Mouse (Mus musculus) kidney, adult 18-20 months (tissue): Measurements from ENCODE around the gene Ak8.
A peak's percentile ranks its signal among the peaks of the same experiment; 100 is the strongest.

Source experiments
- DNase-seq: peaks from one replicate; pipeline ENCODE4 v3.0.0; 2021

Gene Ak8

DNA sequence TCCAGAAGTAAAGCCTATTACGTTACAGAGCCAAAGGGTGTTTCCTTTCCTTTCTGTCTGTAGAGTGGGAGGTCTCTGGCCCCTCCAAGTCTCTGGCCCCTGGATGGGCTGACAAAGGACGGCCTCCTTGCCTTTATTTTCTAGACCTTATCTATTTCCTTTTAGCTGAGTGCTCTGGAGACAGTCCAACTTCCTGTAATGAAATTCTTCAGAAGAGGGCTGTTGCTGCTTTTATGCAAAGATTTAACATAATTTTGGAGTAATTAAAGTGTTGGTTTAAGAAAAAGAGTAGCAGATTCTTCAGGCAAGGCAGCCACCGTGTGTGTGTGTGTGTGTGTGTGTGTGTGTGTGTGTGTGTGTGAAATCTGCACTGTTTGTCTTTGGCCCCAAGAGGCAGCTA, 98.4 kb downstream of the Ak8 start:
- no peak for DNase-seq

DNA sequence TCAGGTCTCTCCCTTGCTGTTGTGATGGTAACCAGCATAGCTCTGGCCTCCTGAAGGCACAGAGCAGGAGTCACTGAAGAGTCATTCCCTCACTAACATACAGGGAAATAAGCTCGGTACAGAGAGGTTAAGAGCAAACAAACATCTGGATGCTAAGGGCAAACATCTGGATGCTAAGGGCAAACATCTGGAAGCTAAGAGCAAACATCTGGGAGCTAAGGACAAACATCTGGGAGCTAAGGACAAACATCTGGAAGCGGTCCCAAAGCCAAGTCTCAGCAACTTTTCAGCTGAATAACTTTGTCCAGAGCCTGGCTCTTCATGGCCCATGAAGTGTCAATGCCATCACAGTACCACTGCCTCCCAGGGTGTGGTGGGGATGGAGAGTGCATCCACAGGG, 99.6 kb downstream of the Ak8 start:
- no peak for DNase-seq

DNA sequence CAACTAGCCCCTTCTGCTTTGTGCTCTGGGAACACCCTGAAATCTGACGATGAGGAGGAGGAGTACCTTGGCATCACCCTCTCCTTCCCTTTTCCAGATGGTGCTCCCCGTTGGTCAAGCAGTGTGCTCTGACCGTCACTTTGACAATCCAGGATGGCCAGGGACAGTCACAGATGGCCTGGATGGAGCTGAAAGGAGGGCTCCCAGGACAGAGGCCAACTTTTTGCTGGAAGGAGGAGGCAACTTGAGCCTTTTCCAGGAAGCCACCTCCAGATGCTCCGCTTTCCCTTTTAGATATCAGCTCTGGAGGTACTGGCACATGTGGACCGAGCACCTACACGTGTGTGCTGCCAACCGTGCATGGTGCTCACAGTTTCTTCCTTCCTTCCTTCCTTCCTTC, 103.4 kb downstream of the Ak8 start:
- DNase-seq = no peak

DNA sequence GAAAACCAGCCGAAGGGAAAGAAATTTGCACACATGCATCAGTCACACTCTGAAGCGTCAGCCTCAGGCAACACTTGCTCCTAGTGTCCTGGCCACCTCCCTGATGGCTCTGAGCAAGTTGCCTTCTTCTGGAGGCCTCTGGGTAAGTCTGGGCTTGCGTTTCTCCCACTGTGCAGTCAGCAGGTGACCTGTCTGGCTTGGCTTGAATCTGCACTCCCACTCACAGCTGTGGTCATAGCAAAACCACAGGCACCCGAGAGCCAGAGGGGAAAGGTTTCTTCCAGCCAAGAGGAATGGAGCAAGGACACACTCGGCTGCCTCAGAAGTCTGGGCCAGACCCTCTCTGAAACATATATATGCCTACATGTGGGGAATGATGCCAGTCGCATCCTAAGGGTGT, 108.9 kb downstream of the Ak8 start:
- DNase-seq = no peak

DNA sequence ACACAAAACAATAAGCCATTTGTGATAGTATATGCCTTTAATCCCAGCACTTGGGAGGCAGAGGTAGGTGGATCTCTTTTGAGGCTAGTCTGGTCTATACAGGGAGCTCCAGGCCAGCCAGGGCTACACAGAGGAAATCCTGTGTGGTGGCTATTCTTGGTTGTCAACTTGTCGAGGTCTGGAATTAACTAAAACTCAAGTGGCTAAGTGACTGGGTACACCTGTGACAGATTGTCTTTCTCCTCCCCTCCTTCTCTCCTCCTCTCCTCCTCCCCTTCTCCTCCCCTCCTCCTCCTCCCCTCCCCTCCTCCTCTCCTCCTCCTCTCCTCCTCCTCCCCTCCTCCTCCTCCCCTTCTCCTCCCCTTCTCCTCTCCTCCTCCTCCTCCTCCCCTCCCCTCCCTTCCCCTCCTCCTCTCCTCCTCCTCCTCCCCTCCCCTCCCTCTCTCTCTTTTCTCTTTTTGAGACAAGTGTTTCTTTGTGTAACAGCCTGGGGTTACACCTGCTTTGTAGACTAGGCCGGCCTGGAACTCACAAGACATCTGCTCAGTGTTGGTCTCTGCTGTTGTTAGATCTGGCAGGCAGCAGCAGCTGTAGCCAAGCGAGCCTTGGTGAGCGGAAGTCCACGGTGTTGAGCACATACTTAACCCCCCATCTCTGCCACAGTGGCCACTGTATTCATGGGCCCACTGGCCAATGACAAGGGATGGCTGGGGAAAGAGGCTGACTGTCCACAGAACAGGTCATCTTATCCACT, 110.5 kb downstream of the Ak8 start:
- DNase-seq = no peak

DNA sequence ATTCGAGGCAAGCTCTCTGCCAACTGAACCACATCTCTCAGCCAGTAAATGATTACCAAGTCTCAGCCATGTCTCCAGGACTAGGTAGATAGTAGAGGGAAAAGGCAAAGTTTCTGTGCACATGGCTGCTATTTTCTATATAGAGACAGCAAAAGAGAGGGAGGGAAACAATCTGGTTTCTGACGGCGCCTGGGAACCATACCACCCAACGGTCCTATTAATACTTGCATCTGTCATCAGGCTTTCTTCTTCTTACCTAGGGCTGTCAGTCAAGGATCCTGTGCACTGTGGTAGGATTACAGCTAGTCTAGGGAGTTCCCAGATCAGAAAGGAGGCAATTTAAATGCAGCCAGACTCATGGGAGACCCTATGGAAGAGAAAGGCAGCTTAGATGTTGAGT, 118.9 kb downstream of the Ak8 start:
- DNase-seq = no peak

DNA sequence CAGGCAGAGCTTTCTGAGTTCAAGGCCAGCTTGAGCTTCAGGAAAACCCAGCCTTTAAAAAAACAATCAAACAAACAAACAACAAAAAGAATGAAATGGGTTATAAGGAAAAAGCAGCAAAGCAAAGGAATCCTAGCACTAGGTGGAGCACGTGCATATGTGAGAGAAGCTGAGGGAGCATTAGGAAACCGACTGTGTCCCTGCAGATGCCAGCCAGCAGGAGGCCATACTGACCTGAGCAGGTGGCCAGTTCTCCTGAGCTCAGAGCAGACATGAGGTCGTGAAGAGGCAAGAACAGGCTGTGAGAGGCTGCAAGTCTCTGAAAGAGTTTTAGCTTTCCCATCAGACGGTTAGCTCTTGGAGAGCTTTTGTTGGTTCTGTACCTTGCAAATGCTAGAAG, 129.3 kb downstream of the Ak8 start:
- peak; percentile 15 for DNase-seq

DNA sequence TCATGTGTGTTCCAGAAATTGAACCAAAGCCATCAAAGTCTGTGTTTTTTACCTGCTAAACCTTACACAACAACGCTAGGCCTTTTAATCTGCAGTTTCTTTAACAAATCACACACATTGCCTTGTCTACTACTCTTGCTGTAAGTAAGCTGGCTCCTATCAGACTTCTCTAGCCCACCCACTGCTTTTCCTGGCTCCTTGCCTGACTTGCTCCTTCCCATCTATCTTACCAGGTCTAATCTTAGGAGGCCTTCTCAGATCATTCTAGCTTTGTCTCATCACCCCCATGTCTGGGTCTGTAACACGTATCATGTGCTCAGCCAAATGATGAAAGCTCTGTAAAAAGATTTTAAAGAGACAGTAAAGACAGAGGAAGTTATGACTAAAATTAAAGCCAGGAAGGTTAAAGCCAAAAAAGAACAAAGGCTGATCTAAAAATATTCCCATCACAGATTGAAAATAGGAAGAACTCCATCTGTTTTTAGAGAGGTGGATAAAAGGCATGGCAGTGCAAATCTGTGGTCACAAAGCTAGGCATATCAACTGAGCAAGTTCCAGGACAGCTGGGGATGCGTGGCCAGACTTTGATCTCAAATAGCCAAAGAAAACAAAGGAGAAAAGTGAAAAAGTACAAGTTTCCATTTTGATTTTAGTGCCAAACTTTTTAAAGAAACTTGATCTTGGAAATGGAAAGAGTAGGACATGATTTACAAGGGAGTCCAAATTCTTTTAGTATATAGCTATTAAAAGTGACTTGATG, 136.4 kb downstream of the Ak8 start:
- no peak for DNase-seq

DNA sequence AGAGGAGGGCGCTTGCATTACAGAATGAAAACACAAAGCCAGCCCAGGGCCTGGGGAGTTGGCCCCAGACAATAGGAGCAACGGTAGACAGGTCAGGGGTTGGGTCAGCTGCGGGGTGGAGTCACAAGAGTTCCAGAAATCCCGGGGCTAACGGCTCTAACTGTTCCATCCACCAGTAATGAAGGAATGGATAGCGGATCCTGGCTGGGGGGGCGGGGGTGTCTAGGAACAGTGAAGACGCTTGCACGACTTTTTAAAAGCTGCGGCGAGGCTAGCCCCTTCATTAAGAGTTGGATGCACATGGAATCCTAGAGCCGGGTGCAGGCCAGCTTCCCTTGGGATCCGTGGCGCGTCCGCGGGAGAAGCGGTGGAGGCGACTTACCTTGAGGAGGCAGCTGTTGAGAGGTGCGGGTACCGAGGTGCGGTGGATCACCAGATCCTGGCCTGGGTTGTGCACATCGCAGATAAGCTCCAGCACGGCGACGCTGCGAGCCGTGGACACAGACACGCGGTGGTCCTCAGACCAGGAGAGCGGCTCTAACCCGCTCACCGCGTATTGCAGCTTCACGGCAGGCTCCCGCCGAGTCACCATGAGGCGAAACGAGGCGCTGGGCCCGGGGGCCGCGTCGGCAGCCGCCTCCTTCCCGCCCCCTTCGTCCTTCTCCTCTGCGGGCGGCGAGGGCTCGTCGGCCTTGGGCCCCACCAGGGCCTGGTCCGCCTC, 139.7 kb downstream of the Ak8 start:
- DNase-seq = no peak

DNA sequence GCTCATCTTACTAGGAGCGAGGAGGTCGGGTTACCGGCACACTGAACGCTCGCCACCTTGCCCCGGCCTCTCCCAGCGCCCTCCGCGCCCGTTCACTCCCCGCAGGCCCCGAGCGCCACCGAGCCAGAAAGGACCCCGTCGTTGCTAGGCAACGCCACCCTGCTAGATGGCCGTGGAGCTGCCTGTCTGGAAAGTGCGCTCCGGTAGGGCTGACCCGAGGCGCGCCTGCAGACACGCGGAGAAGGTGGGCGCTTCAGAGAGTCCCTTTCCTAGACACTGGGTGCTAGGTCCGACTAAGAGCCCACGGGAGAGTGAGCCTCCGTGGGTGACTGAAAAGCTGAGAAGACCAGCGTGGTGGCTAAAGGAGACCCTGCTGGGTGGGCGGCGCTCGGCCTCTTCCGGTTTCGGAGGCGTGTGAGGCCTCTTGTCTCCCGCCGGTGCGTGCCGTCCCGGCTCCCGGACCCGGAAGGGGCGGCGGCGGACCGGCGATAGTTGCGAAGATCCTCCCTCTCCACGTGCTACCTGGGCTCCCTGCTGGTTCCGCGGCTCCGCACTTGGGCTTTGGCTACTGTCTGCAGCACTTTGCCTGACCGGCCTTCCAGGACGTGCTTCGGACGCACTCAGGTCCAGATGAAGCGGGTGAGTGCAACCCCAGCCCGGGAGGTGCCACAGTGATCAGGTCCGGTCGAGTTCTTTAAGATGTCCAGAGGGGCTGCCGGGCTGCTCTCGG, 140.4 kb downstream of the Ak8 start, which contains the start of the genes Gtf3c4 and Ddx31:
Gene Gtf3c4, minus strand, starts transcription at position 139 of the 730 bp plus-strand sequence.
Gene Ddx31, plus strand, starts transcription at position 185 of the 730 bp plus-strand sequence.
- DNase-seq = peak; percentile 97

DNA sequence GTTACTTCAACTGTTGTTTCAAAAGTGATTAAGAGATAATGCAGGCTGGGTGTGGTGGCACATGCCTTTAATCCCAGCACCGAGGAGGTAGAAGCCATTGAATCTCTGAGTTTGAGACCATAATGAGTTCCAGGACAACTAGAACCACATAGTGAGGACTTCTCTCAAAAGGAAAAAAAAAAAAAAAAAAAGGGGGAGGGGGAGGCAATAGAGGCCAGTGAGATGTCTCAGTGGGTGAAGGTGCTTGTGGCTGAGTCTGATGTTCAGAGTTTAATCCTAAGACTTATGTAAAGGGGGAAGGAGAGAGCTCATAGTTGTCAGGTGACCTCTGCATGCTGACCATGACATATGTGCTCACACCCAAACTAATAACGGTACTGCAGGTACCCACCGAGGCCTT, 142.1 kb downstream of the Ak8 start:
- no peak for DNase-seq

DNA sequence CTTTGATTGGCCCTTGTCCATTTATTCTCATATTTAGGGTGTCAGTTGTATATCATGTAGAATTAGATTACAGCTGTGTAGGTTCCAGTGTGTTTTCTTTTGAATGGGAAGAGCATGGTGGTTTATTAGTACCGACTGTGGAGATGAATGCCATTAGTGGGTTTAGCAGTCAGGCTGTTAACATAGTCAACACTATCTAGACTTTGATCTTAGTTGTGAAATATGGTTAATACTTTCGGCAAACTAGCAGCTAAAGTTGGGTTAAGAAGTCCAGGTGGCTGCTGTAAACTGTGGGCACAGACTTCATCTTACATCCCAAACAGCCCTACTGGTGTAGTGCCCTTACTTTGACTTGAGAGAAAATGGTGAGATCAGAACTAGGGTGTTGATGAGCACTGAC, 148.9 kb downstream of the Ak8 start:
- no peak for DNase-seq

DNA sequence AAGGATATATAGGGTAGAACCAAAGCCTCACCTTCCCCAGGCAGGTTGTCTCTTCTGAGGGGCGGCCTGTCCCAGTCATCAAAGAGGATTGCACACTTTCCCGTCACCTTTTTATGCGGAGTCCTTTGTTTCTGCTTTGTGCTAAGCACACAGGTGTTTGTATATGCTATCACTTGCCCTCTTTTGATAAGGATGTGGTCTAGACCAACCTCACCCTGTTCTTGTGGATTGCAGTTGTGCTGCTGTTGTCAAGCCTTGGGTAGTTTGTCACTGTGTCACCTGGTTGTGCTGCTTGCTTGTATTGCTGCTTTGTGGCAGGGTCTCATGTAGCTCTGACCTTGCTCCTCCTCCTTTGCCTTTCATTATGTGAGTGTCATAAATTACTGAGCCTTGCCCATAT, 152.6 kb downstream of the Ak8 start:
- DNase-seq = no peak

DNA sequence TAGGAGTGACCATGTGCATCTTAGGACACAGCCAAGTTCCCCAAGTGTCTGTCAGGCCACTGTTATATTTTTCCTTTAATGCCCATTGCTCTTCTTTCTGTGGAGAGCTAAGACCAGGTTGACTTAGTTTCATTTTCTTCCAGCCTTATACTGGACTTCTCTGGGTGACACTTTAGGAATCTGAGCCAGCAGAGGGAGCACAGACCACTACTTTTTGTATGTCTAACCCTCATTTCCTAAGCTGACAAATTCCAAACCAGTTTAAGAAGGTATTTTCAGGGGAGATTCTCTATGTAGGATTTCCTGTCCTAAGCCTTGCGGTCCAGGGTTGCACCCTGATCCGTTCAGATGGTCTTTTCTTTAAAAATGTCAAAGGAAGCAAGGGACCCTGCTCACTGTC, 155.8 kb downstream of the Ak8 start:
- no peak for DNase-seq

DNA sequence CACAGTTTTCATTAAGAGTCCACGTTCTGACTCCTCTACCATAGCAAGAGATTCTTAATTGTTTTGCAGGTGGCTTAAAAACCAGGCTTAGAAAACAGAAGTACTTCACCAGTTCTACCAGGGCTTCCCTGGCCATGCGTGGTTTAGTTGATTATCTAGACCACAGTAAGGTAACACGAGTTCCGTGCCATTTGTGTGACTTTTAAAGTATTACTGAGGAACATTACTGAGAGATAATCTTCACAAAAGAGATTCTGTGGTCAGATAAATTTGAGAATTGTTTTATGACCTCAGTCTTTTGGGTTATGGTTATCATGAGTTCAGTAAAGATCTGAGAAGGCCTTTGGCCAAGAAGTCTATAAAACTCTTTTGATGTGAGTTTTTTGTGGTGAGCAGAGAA, 159.3 kb downstream of the Ak8 start:
- no peak for DNase-seq

DNA sequence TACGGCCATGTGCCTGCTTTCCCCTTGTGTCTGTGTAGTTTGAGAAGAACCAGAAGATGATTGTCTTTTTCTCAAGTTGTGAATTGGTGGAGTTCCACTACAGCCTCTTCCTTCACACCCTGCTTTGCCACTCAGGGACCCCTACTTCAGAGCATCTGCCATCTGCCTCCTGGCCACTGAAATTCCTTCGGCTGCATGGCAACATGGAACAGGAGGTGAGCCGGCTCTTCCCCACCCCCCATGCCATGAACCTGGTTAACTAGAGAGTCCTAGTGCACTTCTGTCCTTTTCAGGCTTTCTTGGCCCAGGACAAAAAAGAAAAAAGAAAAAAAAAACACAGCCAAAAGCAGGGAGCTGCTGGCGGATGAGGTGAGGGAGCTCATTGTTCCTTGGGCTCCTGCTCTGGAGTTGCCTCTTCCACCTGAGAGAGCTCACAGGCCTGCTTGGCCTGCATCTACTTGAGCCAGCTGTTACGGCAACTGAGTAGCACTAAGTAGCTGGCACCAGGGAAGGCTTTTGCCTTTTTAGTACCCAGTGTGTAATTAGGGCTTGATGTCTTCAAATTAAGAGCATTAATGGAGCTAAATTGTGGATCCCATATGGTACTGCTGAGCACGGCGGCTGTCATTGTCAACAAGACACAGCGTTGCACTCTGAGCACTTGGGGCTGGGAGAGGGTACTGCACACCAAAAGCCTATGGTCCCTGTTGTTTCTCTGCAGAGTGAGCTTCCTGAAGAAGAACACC, 160.9 kb downstream of the Ak8 start:
- no peak for DNase-seq
